Mouse (Mus musculus) heart, adult 9 months (tissue): Measurements from ENCODE around the gene Polr1b.

Experiments used
- DNase-seq, 2 experiments: peaks; one replicate each; pipeline ENCODE4 v3.0.0; 2022; ENCODE audit warnings: low spot score in 2 of 2

The Polr1b gene

GRCm38 (mm10) chr2:129100784-129101310 is at the start of gene Polr1b:
Gene Polr1b, plus strand, starts transcription at chr2:129100995.
- DNase-seq: peak; percentile 94

GRCm38 (mm10) chr2:129052451-129052983 is 48.3 kb upstream of the Polr1b start:
- DNase-seq: no peak

- no peak for DNase-seq
Measured at GRCm38 (mm10) chr2:129055741-129056140, 45.1 kb upstream of the Polr1b start.

- DNase-seq: no peak
Measured at GRCm38 (mm10) chr2:129056597-129056996, 44.2 kb upstream of the Polr1b start.

- no peak for DNase-seq
Measured at GRCm38 (mm10) chr2:129057256-129057655, 43.5 kb upstream of the Polr1b start.

GRCm38 (mm10) chr2:129057920-129058361 is 42.9 kb upstream of the Polr1b start:
- no peak for DNase-seq

- no peak for DNase-seq
Measured at GRCm38 (mm10) chr2:129061456-129062059, 39.2 kb upstream of the Polr1b start.

- DNase-seq: peak; percentile 77 to 78
Measured at GRCm38 (mm10) chr2:129065437-129066282, 35.1 kb upstream of the Polr1b start, which contains the start of gene Ttl. Gene Ttl, plus strand, starts transcription at chr2:129065942.

GRCm38 (mm10) chr2:129066326-129066725 is 34.5 kb upstream of the Polr1b start:
- peak; percentile 30 to 46 for DNase-seq

- no peak for DNase-seq
Measured at GRCm38 (mm10) chr2:129070296-129070695, 30.5 kb upstream of the Polr1b start.

GRCm38 (mm10) chr2:129078313-129078712 is 22.5 kb upstream of the Polr1b start:
- no peak for DNase-seq

- no peak for DNase-seq
Measured at GRCm38 (mm10) chr2:129079194-129079593, 21.6 kb upstream of the Polr1b start.

GRCm38 (mm10) chr2:129081097-129081496 is 19.7 kb upstream of the Polr1b start:
- DNase-seq: no peak

GRCm38 (mm10) chr2:129083514-129083913 is 17.3 kb upstream of the Polr1b start:
- DNase-seq: no peak

GRCm38 (mm10) chr2:129084959-129085358 is 15.8 kb upstream of the Polr1b start:
- no peak for DNase-seq

- no peak for DNase-seq
Measured at GRCm38 (mm10) chr2:129087520-129087919, 13.3 kb upstream of the Polr1b start.

- DNase-seq: no peak
Measured at GRCm38 (mm10) chr2:129090370-129090769, 10.4 kb upstream of the Polr1b start.

- DNase-seq: no peak
Measured at GRCm38 (mm10) chr2:129092810-129093209, 8.0 kb upstream of the Polr1b start.

- DNase-seq: no peak
Measured at GRCm38 (mm10) chr2:129093926-129094724, 6.7 kb upstream of the Polr1b start.

- DNase-seq: no peak
Measured at GRCm38 (mm10) chr2:129112924-129113323, 12.1 kb downstream of the Polr1b start.

- no peak for DNase-seq
Measured at GRCm38 (mm10) chr2:129115706-129116367, 15.0 kb downstream of the Polr1b start.
